Mouse (Mus musculus) right cerebral cortex, postnatal 36 days (tissue): Measurements from ENCODE around the gene Cybc1.

ENCODE experiments used
- DNase-seq, 2 experiments: peaks; one replicate each; pipeline ENCODE4 v3.0.0; 2022; ENCODE audit warnings: low spot score in 2 of 2, mixed read lengths in 1 of 2

Cybc1 gene

GRCm38 (mm10) chr11:121216831-121217230, 12.3 kb downstream of the Cybc1 start:
- DNase-seq = no peak

DNA sequence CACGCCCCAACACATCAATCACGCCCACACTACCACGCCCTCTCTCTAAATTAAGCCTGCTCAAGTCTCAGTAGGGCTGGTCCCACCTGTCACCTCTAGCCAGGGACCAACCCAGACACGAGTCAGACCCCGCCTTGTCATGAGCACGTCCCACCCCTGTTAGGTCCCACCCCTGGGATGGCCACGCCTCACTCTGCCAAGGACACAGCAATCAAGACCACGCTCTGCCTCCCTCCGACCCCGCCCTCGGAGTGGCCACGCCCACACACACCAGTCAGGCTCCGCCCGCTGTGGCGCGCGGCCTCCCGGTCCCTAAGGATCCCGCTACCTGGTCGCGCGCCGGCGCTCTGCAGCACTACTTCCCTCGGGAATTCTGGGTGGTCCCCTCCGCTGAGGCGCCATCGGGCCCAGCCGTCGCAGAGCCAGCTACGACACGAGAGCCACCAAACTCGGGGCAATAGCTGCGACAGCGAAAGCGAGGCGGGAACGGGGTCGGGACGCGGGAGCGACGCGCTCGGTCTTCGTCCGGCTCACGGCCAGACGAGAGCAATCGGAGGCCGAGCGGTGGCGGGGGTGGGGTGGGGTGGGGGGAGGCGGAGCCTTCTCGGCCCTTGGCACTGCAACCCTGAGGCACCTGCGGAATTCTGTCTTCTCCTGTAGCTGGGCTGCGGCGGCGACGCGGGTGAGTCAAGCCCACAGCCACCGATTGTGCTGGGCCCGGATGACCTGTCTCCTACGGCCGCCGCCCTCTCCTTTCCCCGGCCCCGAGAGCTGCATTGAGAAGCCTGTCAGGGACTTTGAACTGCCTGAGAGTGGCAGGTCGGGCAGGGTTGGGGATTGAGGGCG, 24.7 kb downstream of the Cybc1 start, which contains the start of the genes Hexdc and Ogfod3:
Gene Hexdc, plus strand, starts transcription at position 273 of the 846 bp plus-strand sequence.
Gene Ogfod3, minus strand, starts transcription at position 551 of the 846 bp plus-strand sequence.
- peak; percentile 91 to 93 for DNase-seq

DNA sequence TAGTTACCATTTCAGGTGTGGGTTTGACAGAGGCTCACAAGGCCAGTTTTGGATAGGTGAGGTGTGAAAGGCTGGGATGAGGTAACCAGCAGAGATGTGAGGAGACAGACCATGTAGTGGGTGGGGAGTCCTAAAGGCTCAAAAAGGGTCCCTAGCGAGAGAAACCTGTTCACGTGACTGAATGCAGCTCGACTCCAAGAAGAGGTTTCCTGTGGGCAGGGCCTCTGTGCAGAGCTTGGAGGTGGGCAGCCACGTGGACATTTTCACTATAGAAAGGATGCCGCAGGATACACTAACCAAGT, 25.3 kb downstream of the Cybc1 start:
- DNase-seq = no peak

DNA sequence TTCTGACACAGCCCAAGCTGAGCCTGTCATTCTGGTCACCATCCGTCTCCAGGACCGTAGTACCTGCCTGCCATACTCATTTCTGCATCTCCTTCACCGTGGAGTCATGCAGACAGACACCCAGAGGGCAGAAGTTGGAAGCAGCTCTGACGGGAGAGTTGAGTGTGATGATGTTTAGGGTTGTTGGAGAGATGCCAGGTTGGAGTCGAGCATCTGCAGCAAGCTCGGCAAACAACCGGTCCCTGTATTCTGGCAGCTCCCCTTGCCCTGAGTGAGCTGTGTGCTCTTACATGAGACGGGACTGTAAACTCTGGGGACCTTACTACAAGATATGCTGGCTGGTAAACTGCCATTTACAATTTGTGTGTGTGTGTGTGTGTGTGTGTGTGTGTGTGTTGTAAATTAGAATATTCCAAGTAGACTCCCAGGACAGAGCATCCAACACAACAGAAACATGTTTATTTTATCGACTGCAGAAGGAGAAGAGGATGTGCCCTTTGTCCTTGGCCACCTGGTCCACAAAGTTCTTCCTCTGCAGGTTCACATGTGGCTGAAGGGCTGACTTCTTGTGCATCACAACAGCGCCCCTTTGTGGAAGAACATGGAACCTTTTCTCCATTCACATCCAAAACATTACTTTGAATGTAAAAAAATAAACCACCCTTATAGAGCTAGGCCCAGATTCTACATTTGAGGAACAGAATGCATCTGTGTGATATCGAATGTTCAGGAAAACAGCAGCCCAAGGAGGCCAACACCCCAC, 27.5 kb downstream of the Cybc1 start:
- DNase-seq = no peak

DNA sequence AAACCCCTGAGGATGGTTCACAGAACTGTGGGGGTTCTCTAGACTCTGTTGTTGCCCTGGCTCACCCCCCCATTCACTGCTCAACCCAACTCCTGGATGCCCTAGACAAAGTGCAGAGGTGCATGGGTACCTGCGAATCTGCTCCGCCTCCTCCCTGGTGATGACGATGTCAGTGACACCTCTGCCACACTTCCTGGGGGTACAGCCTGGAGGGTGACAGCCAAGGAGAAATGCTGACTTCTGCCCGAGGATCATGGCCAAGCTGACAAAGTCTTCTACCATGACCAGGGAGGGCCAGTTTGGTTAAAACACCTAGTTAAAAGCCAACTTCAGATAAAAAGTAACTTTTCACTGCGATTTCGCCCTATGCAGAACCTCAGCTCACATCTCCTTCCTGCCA, 28.3 kb downstream of the Cybc1 start:
- DNase-seq = no peak

DNA sequence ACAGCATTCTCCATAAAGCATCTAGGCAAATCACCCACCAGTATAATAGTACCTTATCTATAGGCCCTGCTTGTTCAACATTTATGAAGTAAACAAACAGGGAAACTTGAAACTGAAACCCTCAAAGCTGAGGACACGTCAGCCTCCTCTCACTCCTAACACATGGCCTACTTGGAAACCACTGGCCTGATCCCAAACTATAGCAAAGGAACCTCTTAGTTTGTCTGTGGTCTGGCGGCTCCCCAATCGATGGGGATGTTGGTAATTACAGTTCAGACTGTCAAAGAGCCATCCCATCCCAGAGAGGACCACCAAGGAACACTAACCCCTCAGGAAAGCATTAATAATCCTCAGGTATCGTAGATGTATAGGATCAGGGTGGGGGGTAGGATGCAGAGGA, 29.3 kb downstream of the Cybc1 start:
- DNase-seq = no peak

DNA sequence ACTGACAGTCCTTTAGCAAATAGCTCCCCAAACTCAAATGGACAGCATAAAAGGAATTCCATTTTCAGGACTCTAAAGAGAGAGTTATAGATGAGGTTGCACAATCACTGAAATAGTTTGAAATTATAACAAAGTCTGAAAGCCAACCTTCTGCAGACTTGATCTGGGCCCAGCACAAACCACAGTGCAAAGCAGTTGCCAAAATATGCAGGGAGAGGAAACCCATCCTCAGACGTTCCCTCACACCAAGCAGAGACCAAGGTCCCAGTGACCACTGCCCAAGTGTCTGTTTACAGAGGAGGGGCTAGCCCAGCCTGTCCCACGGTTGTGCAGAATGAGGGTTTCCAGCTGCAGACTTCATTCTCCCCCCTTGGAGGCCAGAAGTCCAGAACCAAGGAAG, 30.5 kb downstream of the Cybc1 start:
- DNase-seq = no peak

GRCm38 (mm10) chr11:121193415-121193814, 35.7 kb downstream of the Cybc1 start:
- no peak for DNase-seq

DNA sequence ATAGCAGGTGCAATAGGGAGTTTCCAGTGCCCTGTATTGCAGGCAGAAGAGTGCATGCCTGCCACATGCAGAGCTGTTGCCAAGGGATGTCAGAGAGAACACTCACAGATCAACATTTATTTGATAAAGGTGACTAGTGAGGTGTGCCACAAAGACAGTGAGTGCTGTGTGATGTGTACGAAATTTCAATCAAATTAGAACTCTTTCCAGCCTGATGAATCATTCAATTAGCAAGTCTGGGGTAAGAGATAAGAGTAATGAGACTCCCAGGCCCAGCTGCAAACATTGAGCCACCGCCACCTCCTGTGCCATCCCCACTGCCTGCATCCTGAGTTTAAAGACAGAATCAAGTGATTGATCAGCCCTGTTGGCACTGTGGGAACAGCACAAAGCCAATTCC, 36.4 kb downstream of the Cybc1 start:
- DNase-seq = no peak

DNA sequence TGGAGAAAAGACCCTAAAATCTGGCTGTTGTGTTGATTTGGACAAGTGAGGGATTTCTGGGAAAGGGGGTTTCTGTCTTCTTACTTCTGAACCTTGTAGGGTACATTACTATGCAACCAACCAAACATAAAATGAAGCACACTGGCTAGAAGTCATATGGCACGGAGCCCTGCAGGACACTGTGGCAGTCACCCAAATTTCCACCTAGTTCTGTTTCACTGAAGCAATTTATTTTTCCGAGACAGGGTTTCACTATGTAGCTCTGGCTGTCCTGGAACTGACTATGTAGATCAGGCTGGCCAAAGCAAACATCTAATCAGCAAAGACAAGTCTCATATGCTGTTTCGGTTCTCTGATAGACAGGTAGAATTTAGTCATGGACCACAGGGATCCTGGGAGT, 39.4 kb downstream of the Cybc1 start:
- DNase-seq = no peak

- no peak for DNase-seq
Measured at GRCm38 (mm10) chr11:121176285-121177270, 52.5 kb downstream of the Cybc1 start.

DNA sequence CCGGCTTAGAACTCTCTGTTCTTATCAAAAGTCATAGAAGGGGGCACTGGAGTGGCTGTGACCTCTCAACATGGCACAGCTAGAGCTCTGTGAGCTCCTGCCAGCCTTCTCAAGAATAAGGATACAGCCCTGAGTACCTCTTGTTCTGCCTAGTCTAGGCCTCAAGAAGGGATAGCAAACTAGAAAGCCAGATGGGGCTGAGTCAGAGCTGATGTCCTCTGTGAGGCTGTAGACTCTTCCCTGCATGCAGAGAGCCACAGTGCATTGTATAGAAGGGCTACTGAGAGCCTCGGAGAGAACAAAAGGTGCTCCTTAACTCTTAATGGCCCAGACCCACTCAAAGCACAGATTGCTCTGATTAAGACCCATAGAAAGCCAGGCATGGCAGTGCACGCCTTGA, 54.9 kb downstream of the Cybc1 start:
- no peak for DNase-seq

DNA sequence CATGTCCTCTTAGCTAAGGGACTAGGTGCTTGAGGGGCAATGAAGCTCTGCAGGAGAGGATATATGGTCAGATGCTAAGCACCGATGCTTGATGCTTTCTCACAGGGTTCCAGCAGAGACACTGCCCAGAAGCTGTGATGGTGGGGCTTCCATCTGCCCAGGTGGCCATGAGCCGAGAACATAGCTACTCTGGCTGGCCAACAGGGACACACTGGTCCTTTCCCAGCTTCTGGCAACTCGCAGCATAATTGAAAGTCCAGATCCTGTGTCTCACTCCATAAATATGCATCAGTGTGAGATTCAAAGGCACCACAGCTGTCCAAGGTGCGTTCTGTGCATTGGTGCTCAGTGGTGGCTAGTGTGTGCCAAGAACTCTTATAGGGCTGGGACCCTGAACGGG, 55.9 kb downstream of the Cybc1 start:
- no peak for DNase-seq
